Mouse (Mus musculus) heart, embryonic 12.5 days (tissue): ENCODE results near the gene Amdhd2. TPM values are rescaled to one million over a fixed set of nuclear protein-coding genes. Genes with fewer than 3 reads are reported as not detected.

Experiments used
- ATAC-seq: fragments of 200-750 bp; cut with Nextera tagmentation; 2 replicates; pipeline ENCODE4 v1.8.0; 2017; ENCODE audit warnings: moderate TSS enrichment, moderate library complexity; ENCODE audit not compliant: insufficient number of reproducible peaks, low FRiP score
- H3K27ac ChIP-seq: fragments of 300-500 bp; sonication (generic); 2 replicates; pipeline ENCODE4 v1.5.1; 2016; ENCODE audit warnings: mild to moderate bottlenecking, moderate library complexity; ENCODE audit not compliant: poor library complexity, severe bottlenecking
- H3K27me3 ChIP-seq: fragments of 300-500 bp; sonication (generic); replicated peaks from 2 replicates; pipeline ENCODE4 v1.6.1; 2016; ENCODE audit warnings: mild to moderate bottlenecking, moderate library complexity
- H3K36me3 ChIP-seq: fragments of 300-500 bp; sonication (generic); 2 replicates; pipeline ENCODE4 v1.6.1; 2016; ENCODE audit warnings: mild to moderate bottlenecking, moderate library complexity
- H3K4me1 ChIP-seq: fragments of 300-500 bp; sonication (generic); replicated peaks from 2 replicates; pipeline ENCODE4 v1.6.1; 2016; ENCODE audit warnings: mild to moderate bottlenecking
- H3K4me2 ChIP-seq: fragments of 300-500 bp; sonication (generic); 2 replicates; pipeline ENCODE4 v1.6.1; 2016; ENCODE audit warnings: mild to moderate bottlenecking, moderate library complexity
- H3K4me3 ChIP-seq: fragments of 300-500 bp; sonication (generic); 2 replicates; pipeline ENCODE4 v1.5.1; 2016; ENCODE audit warnings: mild to moderate bottlenecking
- H3K9ac ChIP-seq: fragments of 300-500 bp; sonication (generic); 2 replicates; pipeline ENCODE4 v1.6.1; 2016; ENCODE audit warnings: mild to moderate bottlenecking, moderate library complexity
- H3K9me3 ChIP-seq: fragments of 300-500 bp; sonication (generic); replicated peaks from 2 replicates; pipeline ENCODE4 v1.6.1; 2016; ENCODE audit warnings: mild to moderate bottlenecking, moderate library complexity
- WGBS: fragments of 180-500 bp; shearing (Covaris S2); methylation state at CpG from one replicate; pipeline ENCODE4 v1.1.7; 2016; 5-methylcytosine and 5-hydroxymethylcytosine counted together
- polyA plus RNA-seq: library from polyadenylated mRNA; unstranded; fragments of >200 nt; fragmentation: Nextera tagmentation; extraction: Ambion mirVana; gene quantifications from 2 replicates; pipeline ENCODE4 v1.2.1, GENCODE M21; 2016

Gene Amdhd2
- polyA plus RNA-seq, 1 experiment from 2014 or later, result 28.8 TPM

- no peaks in the 10 kb centered on the region for H3K27me3 ChIP-seq
Observed at GRCm38 (mm10) chr17:24195349-24195748, 31.8 kb upstream of the Amdhd2 start.

DNA sequence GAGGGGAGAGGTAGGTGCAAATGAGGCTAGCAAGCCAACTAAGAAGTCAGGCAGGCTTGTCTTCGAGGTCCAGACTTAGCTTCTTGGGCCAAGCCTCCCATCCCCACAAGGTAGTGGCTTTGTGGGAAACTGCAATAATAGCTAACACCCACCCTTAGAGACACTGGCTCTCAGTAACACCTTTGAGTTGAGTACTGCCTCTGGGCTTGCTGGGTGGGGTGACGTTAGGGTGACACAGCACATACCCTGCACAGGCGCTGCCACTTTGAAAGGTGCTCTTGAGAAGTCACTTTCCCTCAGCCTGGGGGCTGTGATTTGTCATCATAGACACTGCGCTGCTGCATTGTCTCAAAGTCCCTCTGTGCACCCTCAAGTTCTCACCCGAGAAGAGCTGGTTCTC lies 30.2 kb upstream of the Amdhd2 start:
- Histone ChIP-seq H3K9me3 (no peaks in the 10 kb centered on the region), H3K9ac (no peak overlapping the region), H3K4me3 (no peak overlapping the region), H3K4me1 (peaks cover 56% of the 10 kb centered on the region), H3K36me3 (peaks cover 3% of the 10 kb centered on the region; the same call in 1 of the 2 replicates), H3K27me3 (no peaks in the 10 kb centered on the region), H3K4me2 (no peak overlapping the region), H3K27ac (no peak overlapping the region)
- ATAC-seq, result peak; percentile 56; the same call in 1 of the 2 replicates
- WGBS, result 49% methylated on average over 5 of the region's 5 CpGs

More at GRCm38 (mm10) chr17:24195349-24195748, 31.8 kb upstream of the Amdhd2 start:
- H3K4me2 ChIP-seq, result no peak overlapping the region
- H3K4me3 ChIP-seq, result no peak overlapping the region
- H3K9ac ChIP-seq, result no peak overlapping the region
- ATAC-seq, result no peak
- no peaks in the 10 kb centered on the region for H3K9me3 ChIP-seq
- 74% methylated on average over 2 of the region's 2 CpGs for WGBS
- peaks cover 68% of the 10 kb centered on the region for H3K4me1 ChIP-seq
- H3K36me3 ChIP-seq, result no peaks in the 10 kb centered on the region
- H3K27ac ChIP-seq, result 0 out of 2 replicates have a peak overlapping the region, but pooled peaks have one; percentile 13

- no peak overlapping the region for H3K27ac ChIP-seq
- H3K4me3 ChIP-seq, result no peak overlapping the region
- peaks cover 56% of the 10 kb centered on the region for H3K4me1 ChIP-seq
- H3K36me3 ChIP-seq, result peaks cover 4% of the 10 kb centered on the region; the same call in 1 of the 2 replicates
- no peaks in the 10 kb centered on the region for H3K9me3 ChIP-seq
- no peak for ATAC-seq
- H3K27me3 ChIP-seq, result no peaks in the 10 kb centered on the region
- H3K4me2 ChIP-seq, result no peak overlapping the region
- WGBS, result 83% methylated on average over 8 of the region's 8 CpGs
- H3K9ac ChIP-seq, result no peak overlapping the region
Observed at GRCm38 (mm10) chr17:24193268-24193667, 29.7 kb upstream of the Amdhd2 start.

DNA sequence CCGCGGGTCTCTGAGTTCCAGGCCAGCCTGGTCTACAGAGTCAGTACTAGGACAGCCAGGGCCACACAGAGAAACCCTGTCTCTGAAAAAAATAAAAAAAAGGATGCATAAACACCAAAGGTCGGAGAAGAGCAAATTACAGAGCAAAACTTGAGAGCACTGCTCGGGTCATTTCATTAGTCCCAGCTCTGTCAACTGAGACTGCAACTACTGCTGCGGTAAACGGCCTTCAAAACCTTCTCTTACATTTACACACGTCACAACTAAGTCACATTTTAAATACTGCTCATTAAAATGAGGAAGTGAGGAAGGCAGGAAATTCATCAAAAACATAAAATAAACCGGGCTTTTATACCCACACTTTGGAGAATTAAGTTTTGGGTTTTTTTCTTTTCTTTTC lies 29.3 kb upstream of the Amdhd2 start:
- Histone ChIP-seq H3K4me3 (no peak overlapping the region), H3K27ac (no peak overlapping the region), H3K27me3 (no peaks in the 10 kb centered on the region), H3K36me3 (peaks cover 7% of the 10 kb centered on the region; the same call in 1 of the 2 replicates), H3K4me1 (peaks cover 52% of the 10 kb centered on the region), H3K9me3 (no peaks in the 10 kb centered on the region), H3K4me2 (no peak overlapping the region), H3K9ac (no peak overlapping the region)
- WGBS, result 81% methylated on average over 8 of the region's 8 CpGs
- ATAC-seq, result no peak

DNA sequence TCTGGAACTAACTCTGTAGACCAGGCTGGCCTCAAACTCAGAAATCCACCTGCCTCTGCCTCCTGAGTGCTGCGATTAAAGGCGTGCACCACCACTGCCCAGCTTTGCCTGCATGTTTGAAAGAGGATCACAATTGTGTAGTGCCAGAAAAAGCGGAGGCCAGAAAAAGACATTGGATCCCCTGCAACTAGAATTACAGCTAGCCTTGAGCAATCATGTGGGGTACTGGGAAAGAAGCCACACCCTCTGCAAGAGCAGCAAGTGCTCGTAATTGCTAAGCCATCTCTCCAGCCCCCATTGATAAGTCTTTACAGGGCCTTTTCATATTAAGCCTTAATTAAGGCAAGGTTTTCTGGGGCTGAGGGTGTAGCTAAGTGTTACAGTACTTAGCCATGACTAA lies 27.9 kb upstream of the Amdhd2 start:
- Histone ChIP-seq H3K9ac (no peak overlapping the region), H3K27me3 (no peaks in the 10 kb centered on the region), H3K36me3 (peaks cover 10% of the 10 kb centered on the region; the same call in 1 of the 2 replicates), H3K4me1 (peaks cover 39% of the 10 kb centered on the region), H3K4me3 (no peak overlapping the region), H3K4me2 (no peak overlapping the region), H3K27ac (no peak overlapping the region), H3K9me3 (no peaks in the 10 kb centered on the region)
- no peak for ATAC-seq
- 74% methylated on average over 4 of the region's 4 CpGs for WGBS

- ATAC-seq, result no peak
- Histone ChIP-seq H3K36me3 (peaks cover 11% of the 10 kb centered on the region), H3K9ac (no peak overlapping the region), H3K4me1 (peaks cover 33% of the 10 kb centered on the region), H3K27me3 (no peaks in the 10 kb centered on the region), H3K4me3 (no peak overlapping the region), H3K4me2 (no peak overlapping the region), H3K27ac (no peak overlapping the region), H3K9me3 (no peaks in the 10 kb centered on the region)
- 81% methylated on average over 2 of the region's 2 CpGs for WGBS
Observed at GRCm38 (mm10) chr17:24190934-24191333, 27.4 kb upstream of the Amdhd2 start.

- Histone ChIP-seq H3K4me3 (no peak overlapping the region), H3K4me1 (peaks cover 8% of the 10 kb centered on the region), H3K27ac (no peak overlapping the region), H3K4me2 (no peak overlapping the region), H3K36me3 (no peaks in the 10 kb centered on the region), H3K27me3 (no peaks in the 10 kb centered on the region), H3K9ac (no peak overlapping the region), H3K9me3 (no peaks in the 10 kb centered on the region)
- WGBS, result 69% methylated on average over 3 of the region's 3 CpGs
- ATAC-seq, result no peak
Observed at GRCm38 (mm10) chr17:24174259-24174658, 10.7 kb upstream of the Amdhd2 start.

GRCm38 (mm10) chr17:24173423-24173822 lies 9.9 kb upstream of the Amdhd2 start:
- no peak overlapping the region for H3K9ac ChIP-seq
- no peaks in the 10 kb centered on the region for H3K27me3 ChIP-seq
- H3K4me2 ChIP-seq, result no peak overlapping the region
- ATAC-seq, result no peak
- no peaks in the 10 kb centered on the region for H3K36me3 ChIP-seq
- H3K9me3 ChIP-seq, result no peaks in the 10 kb centered on the region
- H3K4me3 ChIP-seq, result no peak overlapping the region
- peaks cover 9% of the 10 kb centered on the region for H3K4me1 ChIP-seq
- WGBS, result 2% methylated on average over 3 of the region's 3 CpGs
- no peak overlapping the region for H3K27ac ChIP-seq

- Histone ChIP-seq H3K27ac (no peak overlapping the region), H3K27me3 (no peaks in the 10 kb centered on the region), H3K4me2 (no peak overlapping the region), H3K9ac (no peak overlapping the region), H3K4me3 (no peak overlapping the region), H3K4me1 (peaks cover 22% of the 10 kb centered on the region), H3K36me3 (peaks cover 11% of the 10 kb centered on the region), H3K9me3 (no peaks in the 10 kb centered on the region)
- 85% methylated on average over 4 of the region's 4 CpGs for WGBS
- no peak for ATAC-seq
Observed at GRCm38 (mm10) chr17:24171738-24172137, 8.2 kb upstream of the Amdhd2 start.

GRCm38 (mm10) chr17:24170729-24171128 lies 7.2 kb upstream of the Amdhd2 start:
- no peak overlapping the region for H3K27ac ChIP-seq
- H3K27me3 ChIP-seq, result no peaks in the 10 kb centered on the region
- peaks cover 16% of the 10 kb centered on the region for H3K36me3 ChIP-seq
- H3K4me3 ChIP-seq, result no peak overlapping the region
- peaks cover 22% of the 10 kb centered on the region for H3K4me1 ChIP-seq
- H3K4me2 ChIP-seq, result no peak overlapping the region
- ATAC-seq, result no peak
- WGBS, result 66% methylated on average over 5 of the region's 5 CpGs
- no peaks in the 10 kb centered on the region for H3K9me3 ChIP-seq
- H3K9ac ChIP-seq, result no peak overlapping the region

DNA sequence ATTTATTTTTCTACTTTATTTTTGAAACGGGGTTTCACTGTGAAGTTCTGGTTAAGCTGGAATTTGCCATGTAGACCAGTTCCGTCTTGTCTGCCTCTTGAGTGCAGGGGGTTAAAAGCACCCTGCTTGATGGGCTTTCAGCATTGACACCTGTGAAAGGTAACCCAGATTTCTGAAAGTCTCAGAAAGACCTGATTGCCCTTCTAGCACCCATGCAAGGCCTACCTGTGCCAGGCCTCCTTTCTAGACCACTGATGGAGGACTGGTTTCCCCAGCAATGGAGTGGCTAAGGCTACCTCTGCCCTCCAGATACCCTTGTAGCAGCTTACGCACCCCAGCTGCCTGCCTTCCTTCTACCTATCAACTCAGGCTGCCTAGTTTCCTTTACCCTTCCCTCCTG lies 6.6 kb upstream of the Amdhd2 start:
- no peak for ATAC-seq
- peak overlapping the region; percentile 95; the same call in 1 of the 2 replicates for H3K27ac ChIP-seq
- 67% methylated on average over 3 of the region's 3 CpGs for WGBS

More for the DNA sequence above, 6.6 kb upstream of the Amdhd2 start:
- Histone ChIP-seq H3K9me3 (no peaks in the 10 kb centered on the region), H3K4me1 (peaks cover 28% of the 10 kb centered on the region), H3K9ac (peak overlapping the region; percentile 83), H3K4me3 (peak overlapping the region; percentile 69), H3K36me3 (peaks cover 22% of the 10 kb centered on the region), H3K4me2 (peak overlapping the region; percentile 84), H3K27me3 (no peaks in the 10 kb centered on the region)
